ENCODE assay signal across 8 mouse cellular contexts in genomic region chr10:128097587-128097971, GRCm38 (mm10). TPM values are rescaled to one million over a fixed set of nuclear protein-coding genes. Genes with fewer than 3 reads are reported as not detected.
DNase-seq lines count a peak whose midpoint lies in the region; ATAC-seq and TF ChIP-seq lines count a peak whose summit lies in the region.

No protein-coding gene starts in this region.

- peak overlapping the region; percentile 89 for H3K4me3 ChIP-seq in C2C12 (ENCODE audit: insufficient read depth, poor library complexity, severe bottlenecking)
- H3K4me3 ChIP-seq in embryonic facial prominence, embryonic 11.5 days (ENCODE audit: low read depth, low read length), result peak overlapping the region; percentile 93
- peak overlapping the region; percentile 93 to 100 for H3K4me3 ChIP-seq in heart, embryonic 14.5 days (ENCODE audit: control insufficient read depth in 1 of 2, insufficient read depth in 1 of 2, low read depth in 1 of 2, low read length in 2 of 2)
- peak overlapping the region; percentile 81 for H3K4me3 ChIP-seq in kidney, postnatal 0 days (replicated peaks; ENCODE audit: low read depth, low read length)
- H3K4me3 ChIP-seq in olfactory bulb, adult 2 months (ENCODE audit: insufficient read depth, low read depth, low read length), result peak overlapping the region; percentile 92

- H3K4me1 ChIP-seq in embryonic facial prominence, embryonic 11.5 days (ENCODE audit: control insufficient read depth, insufficient read depth, low read length), result no peaks in the 10 kb centered on the region; the same call in none of the 2 replicates
- H3K4me1 ChIP-seq in heart, embryonic 14.5 days (ENCODE audit: control insufficient read depth in 2 of 2, insufficient read depth in 2 of 2, low read length in 2 of 2), result peaks cover 17 to 34% of the 10 kb centered on the region in 2 experiments
- H3K4me1 ChIP-seq in kidney, postnatal 0 days (replicated peaks; ENCODE audit: insufficient read depth, low read length), result peaks cover 20% of the 10 kb centered on the region
- peaks cover 17% of the 10 kb centered on the region for H3K4me1 ChIP-seq in olfactory bulb, adult 2 months (ENCODE audit: control insufficient read depth, insufficient read depth, low read length)

- 0% methylated on average over 13 of the region's 13 CpGs for WGBS in embryonic facial prominence, embryonic 11.5 days
- WGBS in heart, embryonic 14.5 days, result 0% methylated on average over 13 of the region's 13 CpGs
- 0% methylated on average over 13 of the region's 13 CpGs for WGBS in kidney, postnatal 0 days
- under 1% methylated on average over 13 of the region's 13 CpGs for WGBS in olfactory bulb, adult 2 months

- peaks cover 11% of the 10 kb centered on the region for H3K36me3 ChIP-seq in C2C12 (ENCODE audit: control insufficient read depth, insufficient read depth)
- no peaks in the 10 kb centered on the region for H3K36me3 ChIP-seq in embryonic facial prominence, embryonic 11.5 days (replicated peaks; ENCODE audit: control insufficient read depth, insufficient read depth, low read depth, low read length)
- H3K36me3 ChIP-seq in heart, embryonic 14.5 days (ENCODE audit: control insufficient read depth, insufficient read depth, low read length), result peaks cover 5% of the 10 kb centered on the region; the same call in 1 of the 2 replicates
- 0 out of 2 replicates have a peak, but pooled peaks cover 3% of the 10 kb centered on the region for H3K36me3 ChIP-seq in kidney, postnatal 0 days (ENCODE audit: insufficient read depth, low read length)

- H3ac ChIP-seq in C2C12 (ENCODE audit: control insufficient read depth, insufficient read length, low read depth), result peak overlapping the region; percentile 99

- no peak for ATAC-seq in embryonic facial prominence, embryonic 11.5 days (replicated peaks; ENCODE audit: insufficient number of reproducible peaks, low FRiP score, low TSS enrichment, low read depth)
- no peak for ATAC-seq in heart, embryonic 14.5 days (ENCODE audit: insufficient number of reproducible peaks, insufficient read depth, low FRiP score, low read depth)
- ATAC-seq in kidney, postnatal 0 days (replicated peaks; ENCODE audit: low FRiP score, low read depth), result no peak

- H3K79me2 ChIP-seq in C2C12 (ENCODE audit: control insufficient read depth, insufficient read depth), result peaks cover 63% of the 10 kb centered on the region

- H3K27ac ChIP-seq in embryonic facial prominence, embryonic 11.5 days (replicated peaks; ENCODE audit: low read depth, low read length), result peak overlapping the region; percentile 10; the same call in 1 of the 2 replicates
- H3K27ac ChIP-seq in heart, embryonic 14.5 days (replicated peaks in 1 of 2; ENCODE audit: control insufficient read depth in 1 of 2, insufficient read depth in 1 of 2, low read depth in 2 of 2, low read length in 2 of 2), result peak overlapping the region; percentile 56 to 74
- peak overlapping the region; percentile 88 for H3K27ac ChIP-seq in kidney, postnatal 0 days
- no peak overlapping the region; the same call in 1 of the 2 replicates for H3K27ac ChIP-seq in olfactory bulb, adult 2 months (ENCODE audit: insufficient read depth, low read depth, low read length)

- H3K27me3 ChIP-seq in C2C12 (ENCODE audit: control insufficient read depth, insufficient read depth, insufficient read length), result no peaks in the 10 kb centered on the region
- H3K27me3 ChIP-seq in embryonic facial prominence, embryonic 11.5 days (ENCODE audit: control insufficient read depth, insufficient read depth, low read length), result no peaks in the 10 kb centered on the region
- H3K27me3 ChIP-seq in heart, embryonic 14.5 days (ENCODE audit: control insufficient read depth, insufficient read depth, low read length), result no peaks in the 10 kb centered on the region
- H3K27me3 ChIP-seq in kidney, postnatal 0 days (ENCODE audit: insufficient read depth, low read length), result no peaks in the 10 kb centered on the region

- TF ChIP-seq POLR2A in olfactory bulb, adult 2 months (IDR thresholded peaks at IDR 0.05; ENCODE audit: insufficient read depth, low read depth, low read length), result no peak

- H3K9me3 ChIP-seq in embryonic facial prominence, embryonic 11.5 days (replicated peaks; ENCODE audit: control insufficient read depth, low read length), result no peaks in the 10 kb centered on the region
- H3K9me3 ChIP-seq in heart, embryonic 14.5 days (ENCODE audit: control insufficient read depth, low read length), result no peaks in the 10 kb centered on the region
- H3K9me3 ChIP-seq in kidney, postnatal 0 days (replicated peaks; ENCODE audit: low read length), result no peaks in the 10 kb centered on the region

- peak; percentile 69 to 87 for DNase-seq in adrenal gland, adult (ENCODE audit: inconsistent age in 2 of 2, low spot score in 1 of 2)
- peak; percentile 57 for DNase-seq in embryonic facial prominence, embryonic 11.5 days (ENCODE audit: low spot score)
- peak; percentile 71 for DNase-seq in kidney, postnatal 0 days (ENCODE audit: low spot score)
- DNase-seq in lung, adult 18-20 months, result peak; percentile 63 to 68
- DNase-seq in thymus, postnatal 10 days (ENCODE audit: low spot score in 2 of 2), result peak; percentile 66 to 70

- peaks cover 45% of the 10 kb centered on the region for H3K79me3 ChIP-seq in C2C12 (ENCODE audit: low read depth)

- H3K9ac ChIP-seq in embryonic facial prominence, embryonic 11.5 days (replicated peaks; ENCODE audit: low read length), result peak overlapping the region; percentile 85
- peak overlapping the region; percentile 93 for H3K9ac ChIP-seq in heart, embryonic 14.5 days (ENCODE audit: low read length)
- H3K9ac ChIP-seq in kidney, postnatal 0 days (ENCODE audit: low read depth, low read length), result peak overlapping the region; percentile 97

- no peak for TF ChIP-seq CTCF in C2C12 (IDR thresholded peaks at IDR 0.05; ENCODE audit: control insufficient read depth, insufficient read depth, insufficient read length)
- no peak for TF ChIP-seq CTCF in kidney, postnatal 0 days (IDR thresholded peaks at IDR 0.05; ENCODE audit: low read depth)
- TF ChIP-seq CTCF in olfactory bulb, adult 2 months (IDR thresholded peaks at IDR 0.05; ENCODE audit: insufficient read depth, low read depth, low read length), result no peak

- peak overlapping the region; percentile 65 for H3K4me2 ChIP-seq in embryonic facial prominence, embryonic 11.5 days (ENCODE audit: low read depth, low read length)
- H3K4me2 ChIP-seq in heart, embryonic 14.5 days (ENCODE audit: low read length), result peak overlapping the region; percentile 88
- peak overlapping the region; percentile 80 for H3K4me2 ChIP-seq in kidney, postnatal 0 days (ENCODE audit: low read length)

TF ChIP-seq in C2C12, 6 proteins besides CTCF, POLR2A, EP300 and RAD21:
- TF ChIP-seq FOSL1 (IDR thresholded peaks at IDR 0.05; ENCODE audit: insufficient read depth, low read length, poor library complexity, severe bottlenecking) (no peak), MYOD1 (IDR thresholded peaks at IDR 0.05; ENCODE audit: control insufficient read depth, insufficient read length, low read depth) (peak; percentile 45), MYOG (IDR thresholded peaks at IDR 0.05; ENCODE audit: control insufficient read depth, extremely low read depth, insufficient read length) (no peak)

RNA-seq across cellular contexts. Expression of gene Baz2a, which starts 6.2 kb away (rescaled TPM):
- 8.2 TPM for polyA plus RNA-seq in C2C12 (2012; fragmentation: generic; extraction: Trizol)
- polyA plus RNA-seq in embryonic facial prominence, embryonic 11.5 days (2014; fragmentation: Nextera tagmentation; extraction: Ambion mirVana), result 14.0 and 14.2 TPM in 2 replicates
- 13.3 and 17.2 TPM in 2 replicates for polyA plus RNA-seq in heart, embryonic 14.5 days (2014; fragmentation: Nextera tagmentation; extraction: Ambion mirVana)
- 9.8 and 11.3 TPM in 2 replicates for polyA plus RNA-seq in kidney, postnatal 0 days (2015; fragmentation: Nextera tagmentation; extraction: Ambion mirVana)
- polyA plus RNA-seq in olfactory bulb, adult 2 months (2012; ENCODE audit: insufficient read depth, insufficient read length, low replicate concordance, missing spikeins), result 53.8 and 199 TPM in 2 replicates

RNA-seq across cellular contexts. Expression of gene Atp5b, which starts 14.5 kb away (rescaled TPM):
- polyA plus RNA-seq in C2C12 (2012; fragmentation: generic; extraction: Trizol), result 3,917 TPM
- 2,412 and 2,488 TPM in 2 replicates for polyA plus RNA-seq in embryonic facial prominence, embryonic 11.5 days (2014; fragmentation: Nextera tagmentation; extraction: Ambion mirVana)
- polyA plus RNA-seq in heart, embryonic 14.5 days (2014; fragmentation: Nextera tagmentation; extraction: Ambion mirVana), result 6,412 and 6,474 TPM in 2 replicates
- 3,631 and 3,848 TPM in 2 replicates for polyA plus RNA-seq in kidney, postnatal 0 days (2015; fragmentation: Nextera tagmentation; extraction: Ambion mirVana)
- 323 and 1,263 TPM in 2 replicates for polyA plus RNA-seq in olfactory bulb, adult 2 months (2012; ENCODE audit: insufficient read depth, insufficient read length, low replicate concordance, missing spikeins)

RNA-seq across cellular contexts. Expression of gene Ptges3, which starts 38.8 kb away (rescaled TPM):
- 133 TPM for polyA plus RNA-seq in C2C12 (2012; fragmentation: generic; extraction: Trizol)
- 641 and 733 TPM in 2 replicates for polyA plus RNA-seq in embryonic facial prominence, embryonic 11.5 days (2014; fragmentation: Nextera tagmentation; extraction: Ambion mirVana)
- 280 and 290 TPM in 2 replicates for polyA plus RNA-seq in heart, embryonic 14.5 days (2014; fragmentation: Nextera tagmentation; extraction: Ambion mirVana)
- 467 and 468 TPM in 2 replicates for polyA plus RNA-seq in kidney, postnatal 0 days (2015; fragmentation: Nextera tagmentation; extraction: Ambion mirVana)
- not detected in 2 replicates for polyA plus RNA-seq in olfactory bulb, adult 2 months (2012; ENCODE audit: insufficient read depth, insufficient read length, low replicate concordance, missing spikeins)
